Mouse (Mus musculus) midbrain, embryonic 15.5 days (tissue): Measurements from ENCODE around the gene Tha1. TPM values are rescaled to one million over a fixed set of nuclear protein-coding genes. Genes with fewer than 3 reads are reported as not detected.
A peak's percentile ranks its signal among the peaks of the same experiment; 100 is the strongest.

Experiments used
- ATAC-seq: fragments of 200-750 bp; cut with Nextera tagmentation; replicated peaks from 2 replicates; pipeline ENCODE4 v1.8.0; 2017; ENCODE audit warnings: moderate TSS enrichment
- H3K27ac ChIP-seq: fragments of 300-500 bp; sonication (generic); 2 replicates; pipeline ENCODE4 v1.5.1; 2015; ENCODE audit warnings: mild to moderate bottlenecking, inconsistent platforms
- H3K27me3 ChIP-seq: fragments of 300-500 bp; sonication (generic); replicated peaks from 2 replicates; pipeline ENCODE4 v1.6.1; 2015; ENCODE audit warnings: inconsistent platforms
- H3K36me3 ChIP-seq: fragments of 300-500 bp; sonication (generic); replicated peaks from 2 replicates; pipeline ENCODE4 v1.6.1; 2015; ENCODE audit warnings: inconsistent platforms
- H3K4me1 ChIP-seq: fragments of 300-500 bp; sonication (generic); 2 replicates; pipeline ENCODE4 v1.6.1; 2015; ENCODE audit warnings: inconsistent platforms
- H3K4me2 ChIP-seq: fragments of 300-500 bp; sonication (generic); 2 replicates; pipeline ENCODE4 v1.6.1; 2015; ENCODE audit warnings: inconsistent platforms, mild to moderate bottlenecking, moderate library complexity
- H3K4me3 ChIP-seq: fragments of 300-500 bp; sonication (generic); 2 replicates; pipeline ENCODE4 v1.5.1; 2015; ENCODE audit warnings: mild to moderate bottlenecking, inconsistent platforms
- H3K9ac ChIP-seq: fragments of 300-500 bp; sonication (generic); 2 replicates; pipeline ENCODE4 v1.6.1; 2015; ENCODE audit warnings: mild to moderate bottlenecking, inconsistent platforms
- H3K9me3 ChIP-seq: fragments of 300-500 bp; sonication (generic); 2 replicates; pipeline ENCODE4 v1.6.1; 2016; ENCODE audit warnings: inconsistent platforms
- WGBS: fragments of 180-500 bp; shearing (Covaris S2); methylation state at CpG from one replicate; pipeline ENCODE4 v1.1.7; 2015; ENCODE audit warnings: mixed read lengths; 5-methylcytosine and 5-hydroxymethylcytosine counted together
- polyA plus RNA-seq: library from polyadenylated mRNA; unstranded; fragments of >200 nt; fragmentation: Nextera tagmentation; extraction: Ambion mirVana; gene quantifications from 2 replicates; pipeline ENCODE4 v1.2.1, GENCODE M21; 2015

Tha1 gene
- polyA plus RNA-seq, 1 experiment from 2014 or later: 5.6 TPM

DNA sequence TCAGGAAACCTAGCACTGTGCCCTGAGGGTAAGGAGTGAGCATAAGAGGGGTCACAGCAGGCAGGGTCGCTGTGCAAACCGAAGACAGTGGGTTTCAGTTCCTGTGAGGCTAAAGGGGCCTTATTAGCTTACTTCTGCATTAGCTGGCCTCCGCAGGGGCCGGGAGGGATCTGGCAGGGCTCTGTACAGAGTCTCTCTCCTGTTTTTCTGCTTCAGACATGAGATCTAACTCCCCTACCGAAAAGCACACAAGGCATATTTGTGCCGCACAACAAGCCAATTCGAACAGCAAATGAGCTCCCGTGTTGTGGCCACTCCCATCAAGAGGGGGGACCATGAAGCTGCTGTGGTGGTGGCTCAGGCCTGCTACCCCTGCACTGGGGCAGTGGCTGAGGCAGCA lies 5.6 kb upstream of the Tha1 start:
- no peak overlapping the region for H3K4me3 ChIP-seq
- H3K27me3 ChIP-seq: no peaks in the 10 kb centered on the region
- H3K36me3 ChIP-seq: no peaks in the 10 kb centered on the region
- no peak overlapping the region for H3K9ac ChIP-seq
- H3K27ac ChIP-seq: peak overlapping the region; percentile 28; the same call in 1 of the 2 replicates
- peaks cover 20% of the 10 kb centered on the region for H3K4me1 ChIP-seq
- no peak for ATAC-seq
- WGBS: 30% methylated on average over 8 of the region's 8 CpGs
- H3K9me3 ChIP-seq: no peaks in the 10 kb centered on the region
- peak overlapping the region; percentile 30; the same call in 1 of the 2 replicates for H3K4me2 ChIP-seq

DNA sequence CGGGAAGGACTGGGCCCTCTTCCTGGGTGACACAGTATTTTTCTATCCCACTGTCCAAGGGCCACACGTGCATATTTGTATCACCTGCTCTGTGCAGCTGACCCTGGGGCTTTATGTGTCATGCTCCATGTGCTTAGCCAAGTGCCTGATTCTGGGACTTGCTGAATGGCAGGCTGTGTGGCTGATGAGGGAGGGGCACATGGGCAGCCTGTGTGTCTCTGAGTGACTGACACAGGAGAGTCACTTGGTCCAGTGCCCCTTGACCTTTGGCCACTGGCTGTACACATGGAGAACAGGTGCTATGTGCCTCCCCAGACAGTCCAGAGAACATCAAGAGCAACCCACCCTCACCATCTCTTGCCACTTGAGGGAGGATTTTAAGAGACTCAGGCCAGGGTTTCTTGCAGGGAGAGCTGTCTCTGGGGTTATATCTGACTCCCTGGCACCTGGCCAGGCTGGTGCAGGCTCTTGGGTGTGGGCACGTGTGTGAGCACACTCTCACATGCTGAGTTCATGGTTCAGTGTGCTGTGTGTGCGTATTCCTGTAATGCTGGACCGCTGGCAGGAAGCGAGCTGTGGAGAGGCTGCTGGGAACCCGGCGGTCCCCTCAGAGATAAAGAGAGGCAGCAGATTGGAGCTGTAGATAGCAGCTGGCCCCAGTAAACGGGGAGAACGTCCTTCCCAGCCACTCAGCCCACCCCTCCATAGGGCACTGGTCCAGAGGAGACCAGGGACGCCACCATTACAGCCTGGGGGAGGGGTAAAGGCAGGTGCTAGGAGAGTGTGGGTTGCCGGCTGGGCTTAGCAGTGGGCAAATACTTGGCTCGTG lies 4.8 kb upstream of the Tha1 start:
- no peaks in the 10 kb centered on the region for H3K9me3 ChIP-seq
- peak; percentile 53; the same call in 1 of the 2 replicates for ATAC-seq
- no peak overlapping the region for H3K4me3 ChIP-seq
- H3K9ac ChIP-seq: no peak overlapping the region
- 24% methylated on average over 13 of the region's 13 CpGs for WGBS
- H3K4me2 ChIP-seq: peak overlapping the region; percentile 30
- no peaks in the 10 kb centered on the region for H3K36me3 ChIP-seq
- H3K4me1 ChIP-seq: peaks cover 24% of the 10 kb centered on the region
- peak overlapping the region; percentile 28 for H3K27ac ChIP-seq
- no peaks in the 10 kb centered on the region for H3K27me3 ChIP-seq

GRCm38 (mm10) chr11:117875681-117876080 lies 2.4 kb upstream of the Tha1 start:
- H3K36me3 ChIP-seq: no peaks in the 10 kb centered on the region
- H3K4me1 ChIP-seq: peaks cover 28% of the 10 kb centered on the region
- H3K27me3 ChIP-seq: no peaks in the 10 kb centered on the region
- H3K4me2 ChIP-seq: no peak overlapping the region
- WGBS: 14% methylated on average over 6 of the region's 6 CpGs
- H3K27ac ChIP-seq: no peak overlapping the region
- ATAC-seq: no peak
- no peaks in the 10 kb centered on the region for H3K9me3 ChIP-seq
- H3K9ac ChIP-seq: no peak overlapping the region
- no peak overlapping the region for H3K4me3 ChIP-seq

GRCm38 (mm10) chr11:117874419-117874818 lies 1.1 kb upstream of the Tha1 start:
- Histone ChIP-seq H3K9me3 (no peaks in the 10 kb centered on the region), H3K27ac (no peak overlapping the region), H3K9ac (no peak overlapping the region), H3K4me3 (no peak overlapping the region), H3K4me2 (no peak overlapping the region), H3K36me3 (no peaks in the 10 kb centered on the region), H3K4me1 (peaks cover 32% of the 10 kb centered on the region), H3K27me3 (no peaks in the 10 kb centered on the region)
- 54% methylated on average over 4 of the region's 4 CpGs for WGBS
- no peak for ATAC-seq

DNA sequence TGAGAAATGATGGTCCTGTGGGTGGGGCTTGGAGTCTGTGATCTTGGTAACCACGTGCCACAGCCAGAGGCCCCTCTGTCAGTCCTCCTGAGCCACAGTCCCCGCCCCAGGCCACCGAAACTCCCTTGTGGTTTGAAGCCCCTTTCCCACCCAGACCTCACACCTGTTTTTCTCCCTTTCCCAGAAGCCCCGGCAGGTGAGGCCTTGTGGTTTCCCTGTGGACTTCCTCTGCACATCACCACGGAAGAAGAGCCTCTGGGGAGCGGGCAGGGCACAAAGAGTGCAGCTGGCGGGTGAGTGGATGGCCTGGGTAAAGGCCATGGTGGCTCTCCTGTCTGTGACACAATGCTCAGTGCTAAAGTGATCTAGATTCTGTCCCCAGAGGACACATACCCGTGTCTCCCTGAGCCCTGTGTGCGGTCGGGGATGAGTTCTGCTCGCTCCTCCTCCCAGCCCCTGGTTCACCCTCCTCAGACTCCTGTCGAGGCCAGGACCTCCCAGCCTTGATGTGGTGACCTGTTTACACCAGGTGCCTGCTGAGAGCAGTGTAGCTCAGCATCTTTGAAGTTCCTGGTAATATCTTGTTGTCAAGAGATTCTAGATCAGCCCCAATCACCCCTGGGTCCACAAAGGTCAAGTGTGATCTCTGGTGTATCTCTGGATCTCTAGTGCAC lies 1.2 kb downstream of the Tha1 start:
- H3K4me2 ChIP-seq: peak overlapping the region; percentile 74
- ATAC-seq: no peak
- H3K36me3 ChIP-seq: no peaks in the 10 kb centered on the region
- no peak overlapping the region for H3K4me3 ChIP-seq
- peaks cover 18% of the 10 kb centered on the region for H3K4me1 ChIP-seq
- H3K9me3 ChIP-seq: no peaks in the 10 kb centered on the region
- no peaks in the 10 kb centered on the region for H3K27me3 ChIP-seq
- no peak overlapping the region for H3K9ac ChIP-seq
- no peak overlapping the region for H3K27ac ChIP-seq
- WGBS: 65% methylated on average over 12 of the region's 12 CpGs

DNA sequence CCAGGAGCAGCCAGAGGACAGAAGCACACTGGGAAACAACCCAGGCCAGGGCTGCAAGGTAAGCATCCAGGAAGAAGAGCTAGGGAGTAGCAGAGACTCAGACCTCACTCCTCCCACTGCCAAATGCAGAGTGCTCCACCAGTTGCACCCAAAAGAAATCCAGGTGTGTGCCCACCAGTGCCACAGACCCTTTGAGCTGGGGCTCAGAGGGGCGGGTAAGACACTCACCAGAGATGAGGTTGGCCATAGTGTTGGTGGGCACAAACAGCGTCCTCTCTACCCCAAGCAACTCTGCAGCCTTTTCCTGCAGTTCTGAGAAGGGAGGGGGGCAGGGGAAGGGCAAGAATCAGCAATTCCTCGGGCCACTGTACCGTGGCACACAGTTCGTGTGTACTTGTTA lies 1.9 kb downstream of the Tha1 start:
- ATAC-seq: no peak
- peaks cover 19% of the 10 kb centered on the region for H3K4me1 ChIP-seq
- H3K9ac ChIP-seq: no peak overlapping the region
- WGBS: 75% methylated on average over 5 of the region's 5 CpGs
- H3K27me3 ChIP-seq: no peaks in the 10 kb centered on the region
- H3K36me3 ChIP-seq: no peaks in the 10 kb centered on the region
- H3K9me3 ChIP-seq: no peaks in the 10 kb centered on the region
- H3K4me2 ChIP-seq: no peak overlapping the region
- H3K27ac ChIP-seq: no peak overlapping the region
- no peak overlapping the region for H3K4me3 ChIP-seq

GRCm38 (mm10) chr11:117870688-117871365 lies 2.5 kb downstream of the Tha1 start:
- 0 out of 2 replicates have a peak overlapping the region, but pooled peaks have one; percentile 24 for H3K9ac ChIP-seq
- no peak overlapping the region for H3K27ac ChIP-seq
- H3K27me3 ChIP-seq: no peaks in the 10 kb centered on the region
- peaks cover 25% of the 10 kb centered on the region for H3K4me1 ChIP-seq
- H3K4me2 ChIP-seq: no peak overlapping the region
- ATAC-seq: peak; percentile 33; the same call in 1 of the 2 replicates
- 34% methylated on average over 12 of the region's 12 CpGs for WGBS
- H3K36me3 ChIP-seq: no peaks in the 10 kb centered on the region
- no peak overlapping the region for H3K4me3 ChIP-seq
- no peaks in the 10 kb centered on the region for H3K9me3 ChIP-seq

- no peak overlapping the region for H3K9ac ChIP-seq
- no peak for ATAC-seq
These were observed 7.3 kb downstream of the Tha1 start for GRCm38 (mm10) chr11:117865988-117866387.

DNA sequence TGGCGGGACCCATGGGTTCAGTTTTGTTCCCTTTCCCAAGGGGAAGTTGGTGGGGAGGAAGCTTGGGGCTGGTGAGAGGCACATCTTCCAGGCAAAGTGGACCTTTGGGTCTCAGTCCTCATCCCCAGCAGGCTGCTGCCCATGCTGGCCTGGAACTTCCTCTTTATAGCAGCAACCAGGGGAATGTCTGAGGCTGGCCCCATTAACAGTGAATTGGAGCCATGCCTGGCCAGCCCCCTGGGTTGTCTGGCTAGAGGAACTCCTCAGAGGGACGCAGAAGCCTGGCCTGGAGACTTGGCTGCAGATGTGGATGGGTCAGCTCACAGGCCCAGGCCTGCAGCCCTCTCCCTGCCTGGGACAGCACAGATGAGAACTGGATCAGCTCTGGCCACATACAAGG lies 8.5 kb downstream of the Tha1 start:
- Histone ChIP-seq H3K9me3 (no peaks in the 10 kb centered on the region), H3K9ac (no peak overlapping the region), H3K27ac (no peak overlapping the region), H3K4me2 (no peak overlapping the region), H3K4me1 (peaks cover 12% of the 10 kb centered on the region), H3K4me3 (no peak overlapping the region), H3K36me3 (no peaks in the 10 kb centered on the region), H3K27me3 (peaks cover 28% of the 10 kb centered on the region)
- 70% methylated on average over 2 of the region's 2 CpGs for WGBS
- no peak for ATAC-seq

More at GRCm38 (mm10) chr11:117865988-117866387, 7.3 kb downstream of the Tha1 start:
- H3K9me3 ChIP-seq: no peaks in the 10 kb centered on the region
- H3K27ac ChIP-seq: peak overlapping the region; percentile 8; the same call in 1 of the 2 replicates
- H3K4me2 ChIP-seq: no peak overlapping the region
- peaks cover 17% of the 10 kb centered on the region for H3K4me1 ChIP-seq
- WGBS: 16% methylated on average over 6 of the region's 6 CpGs
- H3K4me3 ChIP-seq: no peak overlapping the region
- H3K36me3 ChIP-seq: no peaks in the 10 kb centered on the region
- peaks cover 16% of the 10 kb centered on the region for H3K27me3 ChIP-seq

GRCm38 (mm10) chr11:117863174-117863856 lies 10.0 kb downstream of the Tha1 start:
- no peak overlapping the region for H3K27ac ChIP-seq
- H3K4me1 ChIP-seq: peaks cover 12% of the 10 kb centered on the region
- H3K9me3 ChIP-seq: no peaks in the 10 kb centered on the region
- H3K4me2 ChIP-seq: no peak overlapping the region
- peaks cover 31% of the 10 kb centered on the region for H3K27me3 ChIP-seq
- H3K36me3 ChIP-seq: no peaks in the 10 kb centered on the region
- H3K4me3 ChIP-seq: no peak overlapping the region
- H3K9ac ChIP-seq: no peak overlapping the region
- 25% methylated on average over 11 of the region's 11 CpGs for WGBS
- no peak for ATAC-seq

DNA sequence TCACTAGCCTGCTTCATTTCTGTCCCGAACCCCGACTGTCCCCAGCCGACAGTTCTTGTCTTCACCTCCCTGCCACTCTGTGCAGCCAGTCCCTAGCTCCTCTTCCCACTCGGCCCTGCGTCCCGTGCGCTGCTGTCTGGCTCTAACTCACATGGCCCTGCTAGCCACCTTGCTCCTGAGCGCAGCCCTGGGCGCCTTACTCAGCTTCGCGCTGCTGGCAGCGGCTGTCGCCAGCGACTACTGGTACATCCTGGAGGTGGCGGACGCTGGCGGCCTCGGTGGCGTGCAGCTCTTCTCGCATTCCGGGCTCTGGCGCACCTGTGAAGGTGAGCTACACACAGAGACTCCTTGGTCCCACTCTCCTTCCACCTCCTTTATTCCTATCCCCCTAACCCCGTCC lies 12.7 kb downstream of the Tha1 start, which contains the start of gene Tmem235:
Tmem235 (plus strand) TSS at position 152 of the 400 bp plus-strand sequence.
- no peak within 1 kb of the TSS for H3K9ac ChIP-seq

More for the DNA sequence above, 12.7 kb downstream of the Tha1 start, which contains the start of gene Tmem235:
- H3K4me3 ChIP-seq: no peak within 1 kb of the TSS
- peaks cover 4% of the 10 kb centered on the region; the same call in 1 of the 2 replicates for H3K4me1 ChIP-seq
- WGBS: 4% methylated on average over 23 of the region's 23 CpGs
- no peak within 1 kb of the TSS for H3K27ac ChIP-seq
- ATAC-seq: no peak
- H3K9me3 ChIP-seq: no peaks in the 10 kb centered on the region
- H3K4me2 ChIP-seq: peak within 1 kb of the TSS; percentile 24
- no peaks in the 10 kb centered on the region for H3K36me3 ChIP-seq
- H3K27me3 ChIP-seq: peaks cover 31% of the 10 kb centered on the region
